In the genomic region with DNA sequence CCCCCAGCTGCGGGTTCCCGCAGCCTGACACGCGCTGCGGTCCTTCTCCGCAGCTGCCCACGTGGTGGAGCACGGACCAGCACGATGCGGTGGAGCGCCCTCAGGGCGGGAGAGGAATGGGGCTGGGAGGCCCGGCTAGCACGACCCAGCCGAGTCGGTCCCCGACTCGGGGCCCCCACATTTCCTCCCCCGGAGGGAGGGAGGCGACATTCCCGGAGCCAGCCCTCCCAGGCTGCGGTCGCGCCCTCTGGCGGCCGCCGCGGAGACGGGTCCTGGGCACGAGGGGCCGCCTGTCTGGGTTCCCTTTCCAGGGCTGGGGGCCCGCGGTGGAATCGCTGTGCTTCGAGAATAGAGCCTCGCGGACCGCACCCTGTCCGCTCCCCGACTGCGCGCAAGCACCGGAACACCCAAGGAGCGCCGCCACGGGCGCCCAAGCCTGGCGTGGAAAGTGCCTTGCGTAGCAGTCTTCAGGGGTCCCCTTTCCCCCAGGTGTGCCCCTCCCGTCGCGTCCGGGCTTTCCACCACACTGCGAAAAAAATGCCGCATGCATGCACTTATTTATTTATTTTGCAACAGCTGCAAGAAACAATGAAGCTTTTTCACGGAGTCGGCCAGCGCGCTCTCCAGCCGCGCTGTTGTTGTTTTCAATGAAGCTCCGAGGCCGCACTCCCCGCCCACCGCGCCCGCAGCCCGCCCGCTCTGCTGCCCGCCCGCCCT, we compare ENCODE assay signal across 8 mouse cellular contexts. TPM values are rescaled to one million over a fixed set of nuclear protein-coding genes. Genes with fewer than 3 reads are reported as not detected.
DNase-seq lines count a peak whose midpoint lies in the region; ATAC-seq and TF ChIP-seq lines count a peak whose summit lies in the region.

No protein-coding gene starts in this region.

- TF ChIP-seq POLR2A in myocyte (IDR thresholded peaks at IDR 0.05; ENCODE audit: insufficient read length, low read depth) = peak; percentile 28

- peak overlapping the region; percentile 96 for H3ac ChIP-seq in myocyte (ENCODE audit: control insufficient read depth, insufficient read length)

- H3K9ac ChIP-seq in heart, embryonic 13.5 days = peak overlapping the region; percentile 99
- H3K9ac ChIP-seq in kidney, postnatal 0 days (ENCODE audit: low read depth, low read length) = peak overlapping the region; percentile 96
- peak overlapping the region; percentile 90 for H3K9ac ChIP-seq in liver, embryonic 11.5 days (ENCODE audit: low read depth, low read length)

- no peaks in the 10 kb centered on the region for H3K9me3 ChIP-seq in heart, embryonic 13.5 days
- H3K9me3 ChIP-seq in kidney, postnatal 0 days (replicated peaks; ENCODE audit: low read length) = no peaks in the 10 kb centered on the region
- H3K9me3 ChIP-seq in liver, embryonic 11.5 days (ENCODE audit: control insufficient read depth, low read length) = no peaks in the 10 kb centered on the region

- H3K27ac ChIP-seq in heart, embryonic 13.5 days (replicated peaks) = peak overlapping the region; percentile 100
- H3K27ac ChIP-seq in kidney, postnatal 0 days = peak overlapping the region; percentile 100
- peak overlapping the region; percentile 97 for H3K27ac ChIP-seq in liver, embryonic 11.5 days (ENCODE audit: low read depth, low read length)

- peaks cover 30% of the 10 kb centered on the region for H3K4me1 ChIP-seq in heart, embryonic 13.5 days
- H3K4me1 ChIP-seq in kidney, postnatal 0 days (replicated peaks; ENCODE audit: insufficient read depth, low read length) = 0 out of 2 replicates have a peak, but pooled peaks cover 7% of the 10 kb centered on the region
- H3K4me1 ChIP-seq in liver, embryonic 11.5 days (replicated peaks; ENCODE audit: control insufficient read depth, insufficient read depth, low read length) = peaks cover 18% of the 10 kb centered on the region

- TF ChIP-seq CTCF in kidney, postnatal 0 days (IDR thresholded peaks at IDR 0.05; ENCODE audit: low read depth) = peak; percentile 91

- peak; percentile 52 for DNase-seq in c-Kit-negative CD71-positive TER-119-positive erythroid progenitor cells, embryonic 14.5 days (ENCODE audit: low read depth, low spot score)
- DNase-seq in kidney, postnatal 0 days (ENCODE audit: low spot score) = peak; percentile 92
- peak; percentile 91 for DNase-seq in liver, embryonic 11.5 days (ENCODE audit: low spot score)
- DNase-seq in spleen, postnatal 4 days (ENCODE audit: low spot score in 2 of 2) = peak; percentile 79 to 91

- H3K4me2 ChIP-seq in heart, embryonic 13.5 days = peak overlapping the region; percentile 83
- peak overlapping the region; percentile 87 for H3K4me2 ChIP-seq in kidney, postnatal 0 days (ENCODE audit: low read length)
- H3K4me2 ChIP-seq in liver, embryonic 11.5 days = peak overlapping the region; percentile 95
- H3K4me2 ChIP-seq in myocyte (ENCODE audit: low read depth) = peak overlapping the region; percentile 90

- peaks cover 30% of the 10 kb centered on the region for H3K79me2 ChIP-seq in myocyte (ENCODE audit: control insufficient read depth, insufficient read depth)

- peaks cover 7% of the 10 kb centered on the region; the same call in 1 of the 2 replicates for H3K27me3 ChIP-seq in heart, embryonic 13.5 days (replicated peaks)
- H3K27me3 ChIP-seq in kidney, postnatal 0 days (ENCODE audit: insufficient read depth, low read length) = no peaks in the 10 kb centered on the region
- H3K27me3 ChIP-seq in liver, embryonic 11.5 days (replicated peaks; ENCODE audit: control insufficient read depth, insufficient read depth, low read length) = no peaks in the 10 kb centered on the region
- no peaks in the 10 kb centered on the region for H3K27me3 ChIP-seq in myocyte (ENCODE audit: control insufficient read depth, insufficient read depth, insufficient read length)

- H3K36me3 ChIP-seq in heart, embryonic 13.5 days = no peaks in the 10 kb centered on the region
- H3K36me3 ChIP-seq in kidney, postnatal 0 days (ENCODE audit: insufficient read depth, low read length) = no peaks in the 10 kb centered on the region
- H3K36me3 ChIP-seq in liver, embryonic 11.5 days (ENCODE audit: control insufficient read depth, insufficient read depth, low read length) = no peaks in the 10 kb centered on the region
- no peaks in the 10 kb centered on the region for H3K36me3 ChIP-seq in myocyte (ENCODE audit: control insufficient read depth, insufficient read depth)

- peak overlapping the region; percentile 82 for H3K4me3 ChIP-seq in heart, embryonic 13.5 days
- H3K4me3 ChIP-seq in kidney, postnatal 0 days (replicated peaks; ENCODE audit: low read depth, low read length) = peak overlapping the region; percentile 94
- H3K4me3 ChIP-seq in liver, embryonic 11.5 days (ENCODE audit: low read depth, low read length) = peak overlapping the region; percentile 89
- H3K4me3 ChIP-seq in myocyte = peak overlapping the region; percentile 94

- under 1% methylated on average over 68 of the region's 71 CpGs for WGBS in heart, embryonic 13.5 days
- WGBS in kidney, postnatal 0 days = under 1% methylated on average over 69 of the region's 71 CpGs
- under 1% methylated on average over 66 of the region's 71 CpGs for WGBS in liver, embryonic 11.5 days

- peak; percentile 35 for ATAC-seq in CD4-positive, CD25-positive, alpha-beta regulatory T cell, adult 4 months
- ATAC-seq in erythroid progenitor cell, adult 5-6 weeks (replicated peaks; ENCODE audit: low FRiP score, poor library complexity, severe bottlenecking) = peak; percentile 55
- ATAC-seq in heart, embryonic 13.5 days (ENCODE audit: extremely low read depth, insufficient number of reproducible peaks, low FRiP score, low TSS enrichment) = peak; percentile 71
- peak; percentile 73 for ATAC-seq in kidney, postnatal 0 days (replicated peaks; ENCODE audit: low FRiP score, low read depth)
- peak; percentile 75 for ATAC-seq in liver, embryonic 11.5 days (replicated peaks; ENCODE audit: low FRiP score)

TF ChIP-seq in myocyte, 11 proteins besides CTCF, POLR2A, EP300 and RAD21:
- TF ChIP-seq MYOG (IDR thresholded peaks at IDR 0.05; ENCODE audit: control insufficient read depth in 1 of 3, insufficient read depth in 1 of 3, insufficient read length in 2 of 3, low read depth in 2 of 3) (peak in 2 of 3 experiments; percentile 26 to 31), E2F4 (IDR thresholded peaks at IDR 0.05; ENCODE audit: insufficient read depth) (no peak)
TF ChIP-seq in myocyte: peak in this region for 1.

RNA-seq across cellular contexts. Expression of a gene that starts 1.7 kb away (rescaled TPM):
- 10 to 100 TPM; 20.0 to 30.4 TPM for polyA plus RNA-seq in CD4-positive, CD25-positive, alpha-beta regulatory T cell, adult 4 months (2017; shearing (Covaris generic))
- 17.3 and 28.1 TPM in 2 replicates for total RNA-seq in erythroid progenitor cell, adult 5-6 weeks (2015; ENCODE audit: low replicate concordance)
- total RNA-seq in erythroid progenitor cell, adult 5-6 weeks (2017; ENCODE audit: low replicate concordance) = 16.8 and 18.1 TPM in 2 replicates
- polyA plus RNA-seq in heart, embryonic 13.5 days (2015; fragmentation: Nextera tagmentation; extraction: Ambion mirVana) = 15.0 and 15.2 TPM in 2 replicates
- 18.1 and 18.4 TPM in 2 replicates for polyA plus RNA-seq in kidney, postnatal 0 days (2015; fragmentation: Nextera tagmentation; extraction: Ambion mirVana)
- 9.2 and 10.2 TPM in 2 replicates for polyA plus RNA-seq in liver, embryonic 11.5 days (2014; fragmentation: Nextera tagmentation; extraction: Ambion mirVana)
- polyA plus RNA-seq in myocyte (2012; fragmentation: generic; extraction: Trizol) = 7.9 TPM

Comparison
In these comparisons a context has a peak if more than half of its experiments do, and no peak if none do; other contexts are left out.
1. Peak in every context shown above with its lines: DNase-seq, ATAC-seq, H3K4me3 ChIP-seq and H3K27ac ChIP-seq.